Mouse (Mus musculus) monocyte, adult 2 months (primary cell): ENCODE data around the gene Map3k13.

ENCODE experiments used
- DNase-seq, 2 experiments: peaks; one replicate each; pipeline ENCODE4 v3.0.0; 2022; ENCODE audit warnings: low spot score in 2 of 2, low read depth in 1 of 2

Map3k13 gene

DNA sequence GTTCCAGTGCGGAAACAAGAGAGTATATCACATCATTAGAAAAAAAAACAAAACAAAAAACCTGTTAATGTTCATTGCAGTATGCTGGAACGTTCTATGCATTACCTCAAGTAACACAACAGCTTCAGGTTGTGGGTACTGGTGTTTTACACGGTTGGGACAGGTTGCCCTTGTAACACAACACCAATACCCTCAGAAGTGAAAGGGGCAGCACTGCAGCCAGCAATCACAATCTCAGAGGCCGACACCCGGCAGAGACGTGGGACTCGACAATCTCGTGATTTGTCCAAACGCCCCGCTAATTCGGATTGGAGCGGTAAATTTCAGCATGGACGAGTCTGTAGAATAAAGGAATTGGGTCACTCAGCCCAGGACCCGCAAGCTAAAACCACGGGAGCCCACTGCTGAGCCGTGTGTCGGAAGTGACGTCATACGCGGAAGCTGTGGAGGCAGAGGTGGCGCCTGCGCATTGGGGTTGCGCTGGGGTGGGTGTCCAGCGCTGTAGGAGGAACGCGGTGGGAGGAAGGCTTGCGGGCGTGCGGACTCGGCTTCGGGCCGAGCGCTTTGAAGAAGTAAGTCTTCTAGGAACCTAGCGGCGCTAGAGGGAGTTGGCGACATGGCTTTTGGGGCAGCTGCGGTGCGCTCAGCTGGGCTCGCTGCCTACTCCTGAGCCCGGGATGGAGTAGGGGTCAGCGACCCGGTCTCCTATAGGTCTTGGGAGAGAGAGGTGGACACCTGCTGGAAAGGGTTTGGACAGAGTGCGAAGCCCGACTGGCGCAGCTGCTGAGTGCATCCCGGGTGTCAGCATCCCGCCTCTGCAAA lies at the start of gene Map3k13:
TSS of gene Map3k13 (plus strand) at position 472 of the 822 bp plus-strand sequence.
- peak; percentile 89 to 92 for DNase-seq

DNA sequence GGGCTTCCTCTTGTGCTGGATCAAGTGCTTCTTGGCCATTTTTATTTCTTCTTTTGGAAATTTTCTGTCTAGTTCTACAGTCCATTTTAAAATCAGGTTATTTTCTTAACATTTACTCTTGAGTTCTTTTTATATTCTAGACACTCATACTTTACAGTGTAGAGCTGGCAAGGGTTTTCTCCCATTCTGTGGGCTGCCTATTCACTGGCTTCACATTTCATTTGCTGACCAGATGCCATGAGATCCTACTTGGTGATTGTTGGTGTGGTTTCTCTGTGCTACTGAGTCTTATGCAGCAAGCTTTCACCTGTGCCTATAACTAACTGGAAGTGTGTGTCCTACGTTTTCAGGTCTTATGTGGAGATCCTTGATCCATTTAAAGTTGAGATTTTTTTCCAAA lies 35.7 kb upstream of the Map3k13 start:
- no peak for DNase-seq

- no peak for DNase-seq
Observed at GRCm38 (mm10) chr16:21768255-21768654, 25.9 kb upstream of the Map3k13 start.

DNA sequence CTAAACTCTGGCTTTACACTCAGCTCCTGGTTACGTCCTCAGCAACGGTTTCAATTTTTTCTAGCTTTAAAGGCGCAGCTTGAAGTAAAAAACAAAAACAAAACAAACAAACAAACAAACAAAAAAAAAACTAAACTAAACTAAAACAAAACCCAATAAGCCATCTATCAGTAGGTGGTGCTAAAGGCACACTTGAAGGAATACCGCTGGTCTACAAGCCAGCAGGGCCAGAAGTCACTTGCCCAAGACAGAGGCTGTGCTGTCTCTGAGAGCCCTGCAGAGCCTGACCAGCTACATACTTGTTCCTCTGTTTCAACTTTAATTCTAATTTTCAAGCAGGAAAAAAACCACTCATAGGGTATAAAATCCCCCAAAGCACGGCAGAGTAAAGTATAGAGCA lies 24.5 kb upstream of the Map3k13 start:
- DNase-seq: no peak

DNA sequence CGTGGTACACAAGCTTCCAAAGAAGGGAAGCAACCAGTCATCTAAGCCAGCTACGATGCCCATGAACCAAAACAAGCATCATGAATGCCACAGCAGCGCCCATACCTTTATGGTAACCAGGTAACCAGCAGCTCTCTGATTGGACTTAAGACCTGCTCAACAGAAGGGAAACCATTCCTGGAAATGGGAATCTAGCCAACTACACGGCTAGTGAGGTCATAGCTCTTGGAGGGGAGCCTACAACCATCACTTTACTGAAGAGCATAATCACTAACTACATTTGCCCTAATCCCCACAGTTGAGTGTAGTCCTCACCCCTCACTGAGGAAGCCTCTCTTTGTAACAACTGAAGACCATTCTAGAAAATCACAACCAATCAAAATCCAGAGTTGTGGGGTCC lies 19.4 kb upstream of the Map3k13 start:
- no peak for DNase-seq

DNA sequence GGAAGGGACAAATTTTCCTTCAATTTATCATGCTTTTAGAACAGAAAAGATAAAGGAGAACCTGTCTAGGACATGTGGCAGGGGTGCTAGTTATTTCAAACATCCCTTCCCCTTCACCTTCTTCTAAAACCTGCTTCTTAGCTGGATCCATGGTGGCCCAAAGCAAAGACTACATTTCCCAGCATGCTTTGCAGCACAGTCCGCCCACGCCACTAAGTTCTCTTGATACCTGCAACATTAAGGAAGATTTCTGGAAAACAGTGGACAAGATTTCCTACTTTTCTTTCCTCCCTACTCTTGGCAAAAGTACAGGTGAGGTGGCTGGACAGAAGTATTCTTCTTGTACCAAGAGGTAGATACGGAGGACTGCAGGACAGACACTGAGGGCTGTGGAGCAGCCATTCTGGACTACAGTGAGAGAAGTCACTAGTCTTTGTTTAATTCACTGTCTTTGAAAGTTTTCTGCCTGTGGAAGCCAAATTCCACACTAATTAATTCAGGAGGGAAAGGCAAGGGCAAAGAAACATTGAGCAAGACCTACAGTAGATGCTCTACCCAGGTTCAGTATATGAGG lies 15.8 kb upstream of the Map3k13 start:
- DNase-seq: no peak

DNA sequence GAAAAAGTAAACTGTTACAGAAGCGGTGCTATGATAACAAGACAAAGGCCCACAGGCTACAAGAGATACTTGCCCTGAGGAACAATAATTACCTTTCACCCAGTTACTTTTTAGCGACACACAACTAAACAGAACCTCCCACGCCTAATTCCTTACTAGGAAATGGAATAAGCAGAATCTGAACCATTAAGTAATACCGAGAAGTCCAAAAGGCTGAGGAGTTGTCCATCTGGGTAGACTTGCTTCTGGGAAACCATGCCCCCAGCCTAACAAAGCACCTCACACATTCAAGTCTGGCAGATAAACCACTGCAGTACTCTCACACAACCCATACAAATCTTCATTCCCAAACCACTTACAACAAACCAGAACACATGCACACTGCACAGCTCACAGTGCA lies 15.0 kb upstream of the Map3k13 start:
- no peak for DNase-seq

DNA sequence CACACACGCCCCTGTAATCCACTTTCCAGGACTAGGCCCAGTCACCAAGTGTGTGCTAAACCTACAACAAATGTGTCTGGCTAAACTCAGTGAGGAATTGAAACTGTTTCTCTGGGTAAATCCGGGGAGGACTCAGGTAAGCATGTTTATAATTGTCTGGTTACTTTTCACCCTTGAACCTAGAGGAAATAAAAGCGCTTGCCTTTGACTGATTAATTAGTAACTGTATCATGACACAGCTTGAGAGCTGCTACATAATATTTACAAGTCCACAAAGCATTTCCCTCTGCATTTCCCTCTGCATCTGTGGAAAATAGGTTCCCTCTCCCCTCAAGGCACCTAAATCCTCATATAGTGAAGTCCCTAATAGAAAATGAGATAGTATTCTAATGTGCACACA lies 12.9 kb upstream of the Map3k13 start:
- no peak for DNase-seq

DNA sequence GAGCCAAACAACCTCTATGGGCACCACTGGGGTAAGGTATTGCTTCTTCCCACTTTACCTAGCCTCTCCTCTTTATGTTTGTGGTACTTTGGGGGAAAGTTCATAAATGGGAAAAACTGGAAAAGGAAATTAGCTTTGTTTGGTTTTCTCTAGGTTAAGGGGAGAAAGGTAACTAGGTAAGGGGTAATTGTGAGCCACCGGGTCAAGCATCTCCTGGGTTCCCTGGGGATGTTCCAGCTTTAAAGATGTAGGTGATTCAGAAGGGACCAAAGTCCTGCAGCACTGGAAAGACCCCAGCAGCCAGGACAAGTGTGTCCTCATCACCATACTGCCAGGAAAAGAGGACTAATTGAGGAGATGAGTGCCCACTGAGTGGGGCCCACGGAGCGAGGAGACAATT lies 12.3 kb upstream of the Map3k13 start:
- no peak for DNase-seq

GRCm38 (mm10) chr16:21782807-21783206 lies 11.3 kb upstream of the Map3k13 start:
- no peak for DNase-seq

- DNase-seq: no peak
Observed at GRCm38 (mm10) chr16:21785000-21785399, 9.1 kb upstream of the Map3k13 start.

GRCm38 (mm10) chr16:21786317-21786716 lies 7.8 kb upstream of the Map3k13 start:
- DNase-seq: no peak

- DNase-seq: no peak
Observed at GRCm38 (mm10) chr16:21787516-21788353, 6.4 kb upstream of the Map3k13 start, which contains the start of gene Ehhadh. TSS of gene Ehhadh (minus strand) at chr16:21787807.

GRCm38 (mm10) chr16:21788581-21788980 lies 5.6 kb upstream of the Map3k13 start:
- no peak for DNase-seq

- no peak for DNase-seq
Observed at GRCm38 (mm10) chr16:21789180-21789579, 5.0 kb upstream of the Map3k13 start.

- DNase-seq: no peak
Observed at GRCm38 (mm10) chr16:21790469-21790868, 3.7 kb upstream of the Map3k13 start.

DNA sequence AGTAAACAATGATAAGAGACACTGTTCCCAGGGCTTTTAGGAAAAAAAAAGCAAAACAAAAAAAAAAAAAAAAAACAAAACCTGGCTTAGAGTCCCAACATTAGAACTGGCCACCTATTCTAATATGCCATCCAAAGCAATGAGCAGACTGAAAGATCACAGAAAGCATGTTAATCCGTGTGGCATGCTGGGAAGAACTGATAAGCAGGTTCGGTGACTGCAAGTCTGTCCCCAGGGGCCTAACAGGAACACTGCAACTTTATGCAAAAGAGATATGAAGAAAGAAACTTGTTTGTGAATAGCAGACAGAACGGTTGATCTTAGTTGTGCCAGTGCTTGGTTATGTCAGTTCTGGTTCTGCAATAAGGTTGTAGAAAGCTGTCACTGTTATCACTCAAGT lies 2.4 kb upstream of the Map3k13 start:
- DNase-seq: no peak

DNA sequence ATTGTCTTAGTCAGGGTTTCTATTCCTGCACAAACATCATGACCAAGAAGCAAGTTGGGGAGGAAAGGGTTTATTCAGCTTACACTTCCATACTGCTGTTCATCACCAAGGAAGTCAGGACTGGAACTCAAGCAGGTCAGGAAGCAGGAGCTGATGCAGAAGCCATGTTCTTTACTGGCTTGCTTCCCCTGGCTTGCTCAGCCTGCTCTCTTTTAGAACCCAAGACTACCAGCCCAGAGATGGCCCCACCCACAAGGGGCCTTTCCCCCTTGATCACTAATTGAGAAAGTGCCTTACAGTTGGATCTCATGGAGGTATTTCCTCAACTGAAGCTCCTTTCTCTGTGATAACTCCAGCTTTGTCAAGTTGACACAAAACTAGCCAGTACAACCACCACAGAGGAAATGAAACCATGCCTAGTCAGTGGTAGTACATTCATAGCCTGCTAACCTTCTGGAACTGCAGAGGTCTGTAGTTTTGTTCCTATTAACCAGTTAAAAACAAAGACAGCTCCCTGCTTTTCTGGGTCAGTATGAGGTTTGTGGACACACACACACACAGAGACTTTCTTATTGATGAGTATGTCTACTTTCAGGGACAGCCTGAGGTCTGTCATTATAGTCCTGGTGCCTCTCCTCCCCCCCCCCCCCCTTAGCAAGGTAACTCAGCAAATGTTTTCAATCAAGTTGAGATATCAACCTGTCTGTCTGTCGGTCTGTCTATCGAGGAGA lies 901 bp upstream of the Map3k13 start:
- DNase-seq: peak; percentile 4 to 18

- no peak for DNase-seq
Observed at GRCm38 (mm10) chr16:21794697-21795045, 525 bp downstream of the Map3k13 start.

DNA sequence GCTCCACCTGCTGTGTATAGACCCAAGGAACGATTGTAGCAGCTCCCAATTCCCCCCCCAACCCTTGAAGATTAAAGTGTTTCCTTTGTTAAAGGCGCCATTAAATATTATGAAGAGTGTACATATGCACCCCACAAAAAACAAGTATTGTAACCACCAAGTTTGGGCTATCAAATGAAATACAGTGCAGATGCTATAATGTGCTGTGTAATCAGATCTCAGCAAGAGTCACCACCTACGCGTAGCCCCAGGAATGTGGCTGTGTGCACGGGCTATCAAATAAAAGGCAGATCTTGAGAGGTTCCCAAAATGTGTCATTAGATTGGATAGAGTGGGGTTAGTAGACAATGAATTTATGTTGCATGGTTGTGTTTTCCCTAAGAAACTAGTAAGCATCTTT lies 925 bp downstream of the Map3k13 start:
- DNase-seq: no peak

DNA sequence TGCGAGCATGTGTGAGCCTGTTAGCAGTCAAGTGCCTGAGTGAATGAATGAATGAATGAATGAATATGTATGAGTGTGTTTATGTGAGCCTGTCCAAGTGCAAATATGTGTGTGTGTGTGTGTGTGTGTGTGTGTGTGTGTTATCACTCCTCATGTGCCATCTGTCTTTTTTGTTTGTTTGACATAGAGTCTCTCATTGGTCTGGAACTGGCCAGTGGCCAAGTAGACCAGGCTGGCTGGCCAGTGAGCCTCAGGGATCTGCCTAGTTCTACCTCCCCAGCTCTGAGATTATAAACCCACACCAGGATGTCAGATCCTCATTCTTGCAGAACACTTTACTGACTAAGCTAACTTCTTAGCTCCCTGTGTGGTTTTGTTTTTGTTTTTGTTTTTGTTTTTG lies 10.1 kb downstream of the Map3k13 start:
- DNase-seq: no peak
